Mouse (Mus musculus) heart, postnatal 4 days (tissue): ENCODE measurements around the gene Dhodh. TPM values are rescaled to one million over a fixed set of nuclear protein-coding genes. Genes with fewer than 3 reads are reported as not detected.

Experiments
- DNase-seq: peaks from one replicate; pipeline ENCODE4 v3.0.0; 2021
- total RNA-seq, 2 experiments: library from RNA; stranded (reverse); gene quantifications; 2 replicates each; pipeline ENCODE4 v1.2.3; 2021

The Dhodh gene
- 10 to 100 TPM; 19.6 to 23.1 TPM for total RNA-seq

GRCm38 (mm10) chr8:109608271-109609152 lies at the start of gene Dhodh:
Gene Dhodh (minus strand): TSS chr8:109608673.
- peak; percentile 95 for DNase-seq

- DNase-seq = no peak
Observed at GRCm38 (mm10) chr8:109656860-109657259, 48.4 kb upstream of the Dhodh start.

GRCm38 (mm10) chr8:109650801-109651200 lies 42.3 kb upstream of the Dhodh start:
- no peak for DNase-seq

- DNase-seq = peak; percentile 21
Observed at GRCm38 (mm10) chr8:109648469-109648868, 40.0 kb upstream of the Dhodh start.

GRCm38 (mm10) chr8:109647331-109647730 lies 38.9 kb upstream of the Dhodh start:
- DNase-seq = no peak

GRCm38 (mm10) chr8:109641236-109641635 lies 32.8 kb upstream of the Dhodh start:
- no peak for DNase-seq

GRCm38 (mm10) chr8:109640410-109640809 lies 31.9 kb upstream of the Dhodh start:
- DNase-seq = no peak

- no peak for DNase-seq
Observed at GRCm38 (mm10) chr8:109638851-109639250, 30.4 kb upstream of the Dhodh start.

GRCm38 (mm10) chr8:109635146-109635545 lies 26.7 kb upstream of the Dhodh start:
- DNase-seq = no peak

- no peak for DNase-seq
Observed at GRCm38 (mm10) chr8:109632498-109632897, 24.0 kb upstream of the Dhodh start.

GRCm38 (mm10) chr8:109628638-109629037 lies 20.2 kb upstream of the Dhodh start:
- DNase-seq = no peak

GRCm38 (mm10) chr8:109615569-109615968 lies 7.1 kb upstream of the Dhodh start:
- DNase-seq = no peak

- DNase-seq = no peak
Observed at GRCm38 (mm10) chr8:109614243-109615210, 6.1 kb upstream of the Dhodh start, which contains the start of gene Pkd1l3. Gene Pkd1l3 (plus strand): TSS chr8:109614517.

- DNase-seq = peak; percentile 47
Observed at GRCm38 (mm10) chr8:109609153-109609502, 655 bp upstream of the Dhodh start.

- no peak for DNase-seq
Observed at GRCm38 (mm10) chr8:109607650-109608049, 823 bp downstream of the Dhodh start.

GRCm38 (mm10) chr8:109606725-109607124 lies 1.7 kb downstream of the Dhodh start:
- DNase-seq = no peak

GRCm38 (mm10) chr8:109595854-109596253 lies 12.6 kb downstream of the Dhodh start:
- peak; percentile 64 for DNase-seq

- DNase-seq = peak; percentile 18
Observed at GRCm38 (mm10) chr8:109593117-109593788, 15.2 kb downstream of the Dhodh start.

- no peak for DNase-seq
Observed at GRCm38 (mm10) chr8:109592164-109592563, 16.3 kb downstream of the Dhodh start.

- DNase-seq = no peak
Observed at GRCm38 (mm10) chr8:109591367-109591766, 17.1 kb downstream of the Dhodh start.

- DNase-seq = no peak
Observed at GRCm38 (mm10) chr8:109590901-109591300, 17.6 kb downstream of the Dhodh start.

- DNase-seq = no peak
Observed at GRCm38 (mm10) chr8:109586972-109587504, 21.4 kb downstream of the Dhodh start.
